Mouse (Mus musculus): ENCODE results near the gene Strada. TPM values are rescaled to one million over a fixed set of nuclear protein-coding genes. Genes with fewer than 3 reads are reported as not detected.
"Not testable (repeated sequence)": the region's sequence is repeated elsewhere in the genome, so short reads cannot be mapped to it uniquely, and the experiment has no call there.

The Strada gene
- polyA plus RNA-seq, 1 experiment from 2014 or later, result 9.9 TPM

DNA sequence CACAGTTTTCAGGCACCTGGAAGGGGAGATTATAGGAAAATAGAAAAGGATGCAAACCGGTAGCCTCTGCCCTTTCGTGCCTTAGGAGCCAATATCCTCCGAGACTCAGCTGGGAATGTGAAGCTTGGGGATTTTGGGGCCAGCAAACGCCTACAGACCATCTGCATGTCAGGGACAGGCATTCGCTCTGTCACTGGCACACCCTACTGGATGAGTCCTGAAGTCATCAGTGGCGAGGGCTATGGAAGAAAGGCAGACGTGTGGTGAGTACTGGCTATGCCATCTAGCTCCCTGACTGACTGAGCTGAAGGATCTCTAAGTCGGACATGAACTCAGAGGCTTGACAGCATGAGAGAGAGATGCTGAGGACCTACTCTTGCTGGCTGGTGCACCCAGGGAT lies 49.8 kb downstream of the Strada start:
- TF ChIP-seq CTCF (IDR thresholded peaks at IDR 0.05; ENCODE audit: low read depth) (no peak), EP300 (optimal IDR thresholded peaks at IDR 0.05) (no peak)
- DNase-seq (ENCODE audit: low spot score) (no peak), ATAC-seq (ENCODE audit: low FRiP score, low TSS enrichment) (no peak)
- Histone ChIP-seq H3K9me3 (ENCODE audit: control insufficient read depth, low read length) (no peaks in the 10 kb centered on the region), H3K4me1 (replicated peaks; ENCODE audit: control insufficient read depth, insufficient read depth) (no peaks in the 10 kb centered on the region), H3K27me3 (ENCODE audit: control insufficient read depth, insufficient read depth, low read length) (no peaks in the 10 kb centered on the region), H3K27ac (replicated peaks) (no peak overlapping the region), H3K4me2 (replicated peaks; ENCODE audit: low read depth) (no peak overlapping the region), H3K9ac (ENCODE audit: low read length) (no peak overlapping the region), H3K36me3 (ENCODE audit: control insufficient read depth, insufficient read depth, low read length) (peaks cover 25% of the 10 kb centered on the region), H3K4me3 (ENCODE audit: low read depth, low read length) (no peak overlapping the region)
- WGBS, result 76% methylated on average over 8 of the region's 8 CpGs

DNA sequence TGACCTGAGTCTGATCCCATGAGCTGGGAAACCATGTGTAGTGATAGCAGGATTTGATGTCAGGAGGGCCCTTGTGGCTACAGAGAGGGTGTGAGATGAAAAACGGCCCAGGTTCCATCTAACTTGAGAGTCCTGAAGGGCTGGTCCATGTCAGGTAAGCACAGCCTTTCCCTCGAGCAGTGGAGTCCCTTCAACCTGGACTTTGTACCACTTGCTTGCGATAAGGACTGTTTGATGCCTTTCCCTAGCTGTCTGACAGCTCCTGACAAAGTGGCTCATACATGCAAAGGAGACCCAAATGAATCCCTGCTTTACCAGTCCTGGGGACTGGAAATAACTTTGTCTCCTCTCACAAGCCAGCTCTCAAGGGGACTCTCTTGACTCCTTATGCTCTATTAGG lies 50.7 kb downstream of the Strada start:
- H3K9me3 ChIP-seq (ENCODE audit: control insufficient read depth, low read length), result no peaks in the 10 kb centered on the region
- TF ChIP-seq CTCF (IDR thresholded peaks at IDR 0.05; ENCODE audit: low read depth) (no peak), EP300 (optimal IDR thresholded peaks at IDR 0.05) (no peak)
- no peak overlapping the region for H3K9ac ChIP-seq (ENCODE audit: low read length)
- 0 out of 2 replicates have a peak, but pooled peaks have one; percentile 55 for ATAC-seq (ENCODE audit: low FRiP score, low TSS enrichment)
- no peak overlapping the region for H3K4me2 ChIP-seq (replicated peaks; ENCODE audit: low read depth)
- no peak overlapping the region for H3K27ac ChIP-seq (replicated peaks)
- no peak overlapping the region for H3K4me3 ChIP-seq (ENCODE audit: low read depth, low read length)
- H3K27me3 ChIP-seq (ENCODE audit: control insufficient read depth, insufficient read depth, low read length), result no peaks in the 10 kb centered on the region
- no peak for DNase-seq (ENCODE audit: low spot score)
- peaks cover 23% of the 10 kb centered on the region for H3K36me3 ChIP-seq (ENCODE audit: control insufficient read depth, insufficient read depth, low read length)
- WGBS, result 77% methylated on average over 3 of the region's 3 CpGs
- no peaks in the 10 kb centered on the region for H3K4me1 ChIP-seq (replicated peaks; ENCODE audit: control insufficient read depth, insufficient read depth)

DNA sequence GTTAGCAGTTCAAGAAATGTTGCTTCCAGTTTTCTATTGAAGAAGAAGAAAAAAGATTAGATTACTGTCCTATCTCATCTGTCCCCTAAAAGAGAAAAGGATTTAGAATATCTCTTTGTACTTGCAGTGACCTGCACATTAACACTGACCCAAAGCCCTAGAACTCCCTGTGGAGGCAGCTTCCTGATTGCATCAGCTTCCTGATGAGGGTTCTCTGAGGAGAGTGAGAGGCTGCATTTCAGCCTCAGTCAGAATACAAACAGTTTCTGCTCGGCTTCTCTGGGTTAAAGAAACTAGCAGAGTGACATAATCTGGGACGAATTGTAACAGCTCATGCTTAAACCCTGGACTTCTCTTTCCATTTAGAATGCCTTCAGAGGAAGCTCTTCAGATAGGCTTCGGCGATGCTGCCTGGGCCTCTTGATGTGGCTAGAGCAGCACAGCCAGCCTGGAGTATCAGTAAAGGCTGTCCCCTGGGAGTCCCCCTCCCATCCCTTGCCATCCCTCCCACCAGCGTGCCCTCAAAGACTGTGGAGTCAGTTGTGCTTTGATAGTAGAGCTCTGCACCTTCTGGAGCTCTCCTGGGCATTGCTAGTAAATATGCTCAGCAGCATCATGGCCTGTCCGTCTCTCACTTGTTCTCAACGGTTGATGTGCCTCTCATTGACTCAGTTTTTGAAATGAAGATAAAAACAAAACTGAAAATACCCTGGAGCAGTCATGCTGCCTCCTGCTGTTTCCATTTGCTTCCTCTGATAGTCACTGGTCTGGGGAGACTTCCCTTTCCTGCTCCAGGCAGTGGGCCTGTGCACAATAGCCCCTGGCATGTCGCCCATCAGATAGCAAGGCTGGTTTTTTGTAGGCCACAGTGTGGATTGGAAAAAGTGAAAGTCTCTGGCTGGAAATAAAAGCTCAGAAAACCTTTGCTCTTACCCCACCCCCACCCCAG lies 67.1 kb downstream of the Strada start:
- Histone ChIP-seq H3K9ac (ENCODE audit: low read length) (0 out of 2 replicates have a peak overlapping the region, but pooled peaks have one; percentile 35), H3K4me3 (ENCODE audit: low read depth, low read length) (no peak overlapping the region)

DNA sequence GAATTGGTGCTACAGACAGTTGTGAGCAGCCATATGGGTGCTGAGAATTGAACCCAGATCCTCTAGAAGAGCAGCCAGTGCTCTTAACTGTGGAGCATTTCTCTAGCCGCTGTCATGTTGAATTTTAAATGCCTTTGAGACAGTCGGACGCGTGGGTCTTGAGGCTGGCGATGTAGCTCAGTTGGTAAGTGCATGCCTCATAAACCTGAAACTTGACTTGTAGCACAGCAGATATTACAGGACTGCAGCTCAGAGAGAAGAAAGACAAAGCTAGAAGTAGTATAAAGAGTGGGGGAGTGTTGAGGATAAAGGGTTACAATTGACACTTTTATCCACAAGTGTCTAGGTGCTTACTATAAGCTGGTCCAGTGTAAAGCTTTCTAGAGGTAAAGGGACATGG lies 69.5 kb downstream of the Strada start:
- TF ChIP-seq EP300 (optimal IDR thresholded peaks at IDR 0.05) (no peak), CTCF (IDR thresholded peaks at IDR 0.05; ENCODE audit: low read depth) (no peak)
- H3K27ac ChIP-seq (replicated peaks), result no peak overlapping the region
- H3K4me2 ChIP-seq (replicated peaks; ENCODE audit: low read depth), result no peak overlapping the region
- DNase-seq (ENCODE audit: low spot score), result no peak
- no peak overlapping the region for H3K4me3 ChIP-seq (ENCODE audit: low read depth, low read length)
- no peak for ATAC-seq (ENCODE audit: low FRiP score, low TSS enrichment)
- no peaks in the 10 kb centered on the region for H3K27me3 ChIP-seq (ENCODE audit: control insufficient read depth, insufficient read depth, low read length)
- no peaks in the 10 kb centered on the region for H3K9me3 ChIP-seq (ENCODE audit: control insufficient read depth, low read length)
- H3K36me3 ChIP-seq (ENCODE audit: control insufficient read depth, insufficient read depth, low read length), result 0 out of 2 replicates have a peak, but pooled peaks cover 5% of the 10 kb centered on the region
- WGBS, result 90% methylated on average over 5 of the region's 5 CpGs
- H3K4me1 ChIP-seq (replicated peaks; ENCODE audit: control insufficient read depth, insufficient read depth), result no peaks in the 10 kb centered on the region
- no peak overlapping the region for H3K9ac ChIP-seq (ENCODE audit: low read length)

More for the DNA sequence above, 67.1 kb downstream of the Strada start:
- Histone ChIP-seq H3K9me3 (ENCODE audit: control insufficient read depth, low read length) (no peaks in the 10 kb centered on the region), H3K4me1 (replicated peaks; ENCODE audit: control insufficient read depth, insufficient read depth) (no peaks in the 10 kb centered on the region), H3K36me3 (ENCODE audit: control insufficient read depth, insufficient read depth, low read length) (no peaks in the 10 kb centered on the region), H3K27ac (replicated peaks) (peak overlapping the region; percentile 78), H3K4me2 (replicated peaks; ENCODE audit: low read depth) (peak overlapping the region; percentile 42), H3K27me3 (ENCODE audit: control insufficient read depth, insufficient read depth, low read length) (no peaks in the 10 kb centered on the region)
- TF ChIP-seq EP300 (optimal IDR thresholded peaks at IDR 0.05) (no peak), CTCF (IDR thresholded peaks at IDR 0.05; ENCODE audit: low read depth) (peak; percentile 43)
- ATAC-seq (ENCODE audit: low FRiP score, low TSS enrichment) (peak; percentile 90), DNase-seq (ENCODE audit: low spot score) (peak; percentile 83)
- WGBS, result 43% methylated on average over 8 of the region's 8 CpGs

DNA sequence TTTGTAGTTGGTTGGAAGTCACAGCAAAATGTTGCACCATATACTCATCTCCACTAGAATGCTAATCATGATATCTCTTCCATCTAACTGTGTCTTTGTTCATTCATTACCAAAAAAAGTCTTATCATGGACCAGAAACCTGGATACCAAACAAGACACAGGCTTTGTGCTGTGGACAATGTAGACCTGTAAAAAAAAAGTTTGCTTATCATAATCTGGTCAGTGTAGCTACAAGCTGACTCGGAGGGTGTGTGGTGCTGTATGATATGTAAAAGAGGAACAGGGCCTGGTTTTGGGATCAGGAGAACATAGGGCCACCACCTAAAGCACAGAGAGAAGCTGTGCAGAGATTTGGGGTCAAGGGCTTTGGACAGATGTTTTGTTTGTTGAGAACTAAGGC lies 72.5 kb downstream of the Strada start:
- DNase-seq (ENCODE audit: low spot score) (no peak), ATAC-seq (ENCODE audit: low FRiP score, low TSS enrichment) (no peak)
- H3K4me1 ChIP-seq (replicated peaks; ENCODE audit: control insufficient read depth, insufficient read depth), result no peaks in the 10 kb centered on the region
- H3K9ac ChIP-seq (ENCODE audit: low read length), result no peak overlapping the region
- H3K9me3 ChIP-seq (ENCODE audit: control insufficient read depth, low read length), result no peaks in the 10 kb centered on the region
- H3K4me2 ChIP-seq (replicated peaks; ENCODE audit: low read depth), result no peak overlapping the region
- H3K27me3 ChIP-seq (ENCODE audit: control insufficient read depth, insufficient read depth, low read length), result no peaks in the 10 kb centered on the region
- no peak overlapping the region for H3K4me3 ChIP-seq (ENCODE audit: low read depth, low read length)
- H3K36me3 ChIP-seq (ENCODE audit: control insufficient read depth, insufficient read depth, low read length), result peaks cover 6% of the 10 kb centered on the region; the same call in 1 of the 2 replicates
- WGBS, result 74% methylated on average over 1 of the region's 1 CpGs
- no peak overlapping the region for H3K27ac ChIP-seq (replicated peaks)
- TF ChIP-seq EP300 (optimal IDR thresholded peaks at IDR 0.05) (no peak), CTCF (IDR thresholded peaks at IDR 0.05; ENCODE audit: low read depth) (no peak)

DNA sequence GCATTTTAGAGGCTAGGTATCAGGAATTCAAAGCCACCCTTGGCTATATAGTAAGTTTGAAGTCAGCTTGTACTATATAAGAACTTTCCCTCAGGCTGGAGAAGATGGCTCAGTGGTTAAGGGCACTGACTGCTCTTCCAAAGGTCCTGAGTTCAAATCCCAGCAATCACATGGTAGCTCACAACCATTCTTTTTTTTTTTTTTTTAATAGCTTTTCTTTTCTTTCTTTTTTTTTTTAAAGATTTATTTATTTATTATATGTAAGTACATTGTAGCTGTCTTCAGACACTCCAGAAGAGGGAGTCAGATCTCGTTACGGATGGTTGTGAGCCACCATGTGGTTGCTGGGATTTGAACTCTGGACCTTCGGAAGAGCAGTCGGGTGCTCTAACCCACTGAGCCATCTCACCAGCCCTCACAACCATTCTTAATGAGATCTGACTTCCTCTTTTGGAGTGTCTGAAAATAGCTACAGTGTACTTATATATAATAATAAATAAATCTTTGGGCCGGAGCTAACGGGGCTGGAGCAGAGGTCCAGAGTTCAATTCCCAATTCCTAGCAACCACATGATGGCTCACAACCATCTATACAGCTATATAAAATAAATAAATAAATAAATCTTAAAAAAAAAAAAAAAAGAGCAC lies 75.1 kb downstream of the Strada start:
- ATAC-seq (ENCODE audit: low FRiP score, low TSS enrichment); H3K9ac ChIP-seq (ENCODE audit: low read length); DNase-seq (ENCODE audit: low spot score); H3K9me3 ChIP-seq (ENCODE audit: control insufficient read depth, low read length); H3K27ac ChIP-seq (replicated peaks); H3K27me3 ChIP-seq (ENCODE audit: control insufficient read depth, insufficient read depth, low read length); H3K4me3 ChIP-seq (ENCODE audit: low read depth, low read length); H3K4me2 ChIP-seq (replicated peaks; ENCODE audit: low read depth); H3K4me1 ChIP-seq (replicated peaks; ENCODE audit: control insufficient read depth, insufficient read depth): not testable (repeated sequence)
- H3K36me3 ChIP-seq (ENCODE audit: control insufficient read depth, insufficient read depth, low read length), result peaks cover 13% of the 10 kb centered on the region
- 88% methylated on average over 4 of the region's 6 CpGs for WGBS

All from stomach, postnatal 0 days (tissue).